Mouse (Mus musculus) hindbrain, embryonic 13.5 days (tissue): ENCODE data around the gene Ppil4. TPM values are rescaled to one million over a fixed set of nuclear protein-coding genes. Genes with fewer than 3 reads are reported as not detected.
A peak's percentile ranks its signal among the peaks of the same experiment; 100 is the strongest.

Experiments
- ATAC-seq: fragments of 200-750 bp; cut with Nextera tagmentation; 2 replicates; pipeline ENCODE4 v1.8.0; 2017; ENCODE audit warnings: moderate TSS enrichment; ENCODE audit not compliant: low FRiP score
- H3K27ac ChIP-seq: fragments of 300-500 bp; sonication (generic); 2 replicates; pipeline ENCODE4 v1.5.1; 2015; ENCODE audit warnings: inconsistent platforms, mild to moderate bottlenecking, moderate library complexity
- H3K27me3 ChIP-seq: fragments of 300-500 bp; sonication (generic); 2 replicates; pipeline ENCODE4 v1.6.1; 2015; ENCODE audit warnings: mild to moderate bottlenecking, inconsistent platforms
- H3K36me3 ChIP-seq: fragments of 300-500 bp; sonication (generic); 2 replicates; pipeline ENCODE4 v1.6.1; 2015; ENCODE audit warnings: mild to moderate bottlenecking, inconsistent platforms
- H3K4me1 ChIP-seq: fragments of 300-500 bp; sonication (generic); replicated peaks from 2 replicates; pipeline ENCODE4 v1.6.1; 2015; ENCODE audit warnings: inconsistent platforms
- H3K4me2 ChIP-seq: fragments of 300-500 bp; sonication (generic); 2 replicates; pipeline ENCODE4 v1.6.1; 2015; ENCODE audit warnings: inconsistent platforms, mild to moderate bottlenecking, moderate library complexity
- H3K4me3 ChIP-seq: fragments of 300-500 bp; sonication (generic); 2 replicates; pipeline ENCODE4 v1.5.1; 2015; ENCODE audit warnings: mild to moderate bottlenecking, inconsistent platforms
- H3K9ac ChIP-seq: fragments of 300-500 bp; sonication (generic); 2 replicates; pipeline ENCODE4 v1.6.1; 2015; ENCODE audit warnings: mild to moderate bottlenecking, inconsistent platforms
- H3K9me3 ChIP-seq: fragments of 300-500 bp; sonication (generic); 2 replicates; pipeline ENCODE4 v1.6.1; 2016; ENCODE audit warnings: inconsistent platforms
- WGBS: fragments of 180-500 bp; shearing (Covaris S2); methylation state at CpG from one replicate; pipeline ENCODE4 v1.1.7; 2015; 5-methylcytosine and 5-hydroxymethylcytosine counted together
- polyA plus RNA-seq: library from polyadenylated mRNA; unstranded; fragments of >200 nt; fragmentation: Nextera tagmentation; extraction: Ambion mirVana; gene quantifications from 2 replicates; pipeline ENCODE4 v1.2.1, GENCODE M21; 2015

The Ppil4 gene
- polyA plus RNA-seq, 1 experiment from 2014 or later = 49.1 TPM

DNA sequence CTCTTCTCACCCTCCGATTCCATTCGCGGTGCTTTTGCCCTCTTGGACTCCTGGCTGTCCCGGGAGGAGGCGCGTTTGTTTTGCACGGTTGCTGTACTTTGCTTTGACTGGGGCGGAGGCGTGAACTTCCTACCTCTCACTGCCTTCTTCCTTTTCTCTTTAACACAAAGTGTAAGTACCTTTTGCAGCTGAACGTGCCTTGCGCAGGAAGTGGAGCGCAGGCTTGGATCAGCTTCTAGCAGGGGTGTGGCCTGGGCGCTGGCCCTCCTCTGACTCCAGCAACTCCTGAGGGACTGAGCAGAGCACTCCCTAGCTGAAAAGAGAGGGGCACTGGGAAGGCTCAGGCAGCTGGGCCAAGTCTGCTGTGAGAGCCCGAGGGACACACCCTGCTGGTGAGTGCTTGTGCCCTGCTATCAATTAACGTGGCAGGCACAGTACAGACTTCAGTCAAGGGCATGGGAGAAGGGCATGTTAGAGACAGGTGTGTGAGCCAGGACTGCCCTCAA, 39.5 kb downstream of the Ppil4 start, which contains the start of gene Zc3h12d:
TSS of gene Zc3h12d (plus strand) at position 300 of the 506 bp plus-strand sequence.
- Histone ChIP-seq H3K4me1 (peaks cover 11% of the 10 kb centered on the region), H3K4me3 (no peak within 1 kb of the TSS), H3K27ac (no peak within 1 kb of the TSS), H3K36me3 (no peaks in the 10 kb centered on the region), H3K27me3 (no peaks in the 10 kb centered on the region), H3K9ac (no peak within 1 kb of the TSS), H3K4me2 (peak within 1 kb of the TSS; percentile 26), H3K9me3 (no peaks in the 10 kb centered on the region)
- ATAC-seq = peak; percentile 59
- WGBS = 4% methylated on average over 15 of the region's 15 CpGs

DNA sequence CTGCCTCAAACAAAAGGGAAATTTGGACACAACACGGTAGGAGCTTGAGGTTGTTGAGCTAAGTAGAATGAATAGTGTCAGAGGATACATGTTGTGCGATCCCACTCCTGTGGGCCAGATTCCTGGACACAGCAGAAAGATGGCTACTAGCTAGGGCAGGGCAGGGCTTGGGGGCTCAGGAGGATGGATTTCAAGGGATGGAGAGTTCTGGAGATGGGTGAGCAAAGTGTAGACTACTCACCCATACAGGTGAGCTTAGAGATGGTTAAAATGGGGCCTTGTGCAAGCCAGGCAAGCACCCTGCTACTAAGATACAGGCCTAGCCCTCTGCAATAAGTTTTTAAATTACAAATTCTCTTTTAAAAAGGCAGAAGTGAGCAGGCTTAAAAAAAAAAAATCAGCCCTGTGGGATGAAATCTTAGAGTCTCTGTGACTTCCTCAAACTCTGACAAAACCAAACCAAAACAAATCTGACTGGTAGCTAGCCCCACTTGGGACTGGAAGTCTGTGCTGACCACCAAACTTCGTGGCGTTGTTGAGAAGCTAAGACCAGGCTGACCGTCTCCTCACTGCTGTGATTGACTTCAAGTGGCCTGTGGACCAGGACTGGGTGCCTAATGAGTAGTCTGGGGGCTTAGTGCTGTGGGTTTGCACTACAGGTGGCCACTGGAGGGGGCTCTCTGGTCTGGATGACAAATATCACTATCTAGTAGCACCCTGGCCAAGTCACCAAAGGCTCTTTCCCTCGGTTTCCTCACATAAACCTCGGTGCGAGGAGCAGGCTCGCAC, 40.9 kb downstream of the Ppil4 start:
- no peak for ATAC-seq
- peaks cover 11% of the 10 kb centered on the region for H3K4me1 ChIP-seq
- H3K27me3 ChIP-seq = no peaks in the 10 kb centered on the region
- H3K9me3 ChIP-seq = no peaks in the 10 kb centered on the region
- H3K4me3 ChIP-seq = no peak overlapping the region
- no peak overlapping the region for H3K9ac ChIP-seq
- WGBS = 86% methylated on average over 9 of the region's 9 CpGs
- no peak overlapping the region for H3K27ac ChIP-seq
- no peaks in the 10 kb centered on the region for H3K36me3 ChIP-seq
- H3K4me2 ChIP-seq = no peak overlapping the region

DNA sequence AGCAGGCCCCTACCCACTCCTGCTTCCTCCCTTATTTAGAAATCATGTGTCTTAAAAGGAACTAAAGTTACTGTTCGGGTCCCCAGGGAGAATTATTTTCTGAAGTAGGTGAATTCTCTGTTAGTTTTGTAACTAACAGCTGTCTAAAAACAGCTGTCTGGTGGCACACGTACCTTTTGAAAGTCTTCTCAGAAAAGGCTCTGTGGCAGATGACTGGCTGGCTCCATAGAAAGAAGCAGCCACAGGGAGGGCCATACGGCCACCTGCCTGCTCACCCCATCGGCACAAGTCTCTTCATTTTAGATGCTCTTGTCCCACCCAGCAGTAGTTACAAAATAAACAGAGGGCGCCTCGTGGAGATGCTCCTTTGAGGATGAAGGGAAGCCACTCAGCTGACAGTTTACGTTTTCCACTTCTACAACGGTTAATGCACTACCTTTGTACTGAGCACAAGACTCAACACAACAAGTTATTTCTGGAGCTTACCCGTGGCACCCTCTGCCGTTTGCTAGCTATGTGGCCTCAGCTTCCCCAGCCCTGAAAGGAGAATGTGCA, 42.1 kb downstream of the Ppil4 start:
- Histone ChIP-seq H3K4me1 (peaks cover 11% of the 10 kb centered on the region), H3K4me2 (no peak overlapping the region), H3K36me3 (no peaks in the 10 kb centered on the region), H3K27ac (no peak overlapping the region), H3K27me3 (no peaks in the 10 kb centered on the region), H3K4me3 (no peak overlapping the region), H3K9ac (no peak overlapping the region), H3K9me3 (no peaks in the 10 kb centered on the region)
- no peak for ATAC-seq
- 77% methylated on average over 10 of the region's 10 CpGs for WGBS

GRCm38 (mm10) chr10:7836902-7837301, 44.2 kb downstream of the Ppil4 start:
- Histone ChIP-seq H3K9me3 (no peaks in the 10 kb centered on the region), H3K36me3 (no peaks in the 10 kb centered on the region), H3K27me3 (no peaks in the 10 kb centered on the region), H3K4me1 (peaks cover 8% of the 10 kb centered on the region), H3K4me2 (no peak overlapping the region), H3K9ac (no peak overlapping the region), H3K4me3 (no peak overlapping the region), H3K27ac (no peak overlapping the region)
- no peak for ATAC-seq
- 77% methylated on average over 2 of the region's 2 CpGs for WGBS

- H3K9ac ChIP-seq = no peak overlapping the region
- no peaks in the 10 kb centered on the region for H3K36me3 ChIP-seq
- H3K4me1 ChIP-seq = peaks cover 3% of the 10 kb centered on the region
- 93% methylated on average over 8 of the region's 8 CpGs for WGBS
- ATAC-seq = no peak
- H3K27me3 ChIP-seq = no peaks in the 10 kb centered on the region
- no peak overlapping the region for H3K4me2 ChIP-seq
- no peaks in the 10 kb centered on the region for H3K9me3 ChIP-seq
- H3K4me3 ChIP-seq = no peak overlapping the region
- H3K27ac ChIP-seq = no peak overlapping the region
Observed at GRCm38 (mm10) chr10:7837446-7837845, 44.8 kb downstream of the Ppil4 start.

GRCm38 (mm10) chr10:7838036-7838435, 45.3 kb downstream of the Ppil4 start:
- Histone ChIP-seq H3K4me1 (no peaks in the 10 kb centered on the region), H3K4me3 (no peak overlapping the region), H3K36me3 (no peaks in the 10 kb centered on the region), H3K27me3 (no peaks in the 10 kb centered on the region), H3K27ac (no peak overlapping the region), H3K4me2 (no peak overlapping the region), H3K9ac (no peak overlapping the region), H3K9me3 (no peaks in the 10 kb centered on the region)
- WGBS = 94% methylated on average over 8 of the region's 8 CpGs
- ATAC-seq = no peak

DNA sequence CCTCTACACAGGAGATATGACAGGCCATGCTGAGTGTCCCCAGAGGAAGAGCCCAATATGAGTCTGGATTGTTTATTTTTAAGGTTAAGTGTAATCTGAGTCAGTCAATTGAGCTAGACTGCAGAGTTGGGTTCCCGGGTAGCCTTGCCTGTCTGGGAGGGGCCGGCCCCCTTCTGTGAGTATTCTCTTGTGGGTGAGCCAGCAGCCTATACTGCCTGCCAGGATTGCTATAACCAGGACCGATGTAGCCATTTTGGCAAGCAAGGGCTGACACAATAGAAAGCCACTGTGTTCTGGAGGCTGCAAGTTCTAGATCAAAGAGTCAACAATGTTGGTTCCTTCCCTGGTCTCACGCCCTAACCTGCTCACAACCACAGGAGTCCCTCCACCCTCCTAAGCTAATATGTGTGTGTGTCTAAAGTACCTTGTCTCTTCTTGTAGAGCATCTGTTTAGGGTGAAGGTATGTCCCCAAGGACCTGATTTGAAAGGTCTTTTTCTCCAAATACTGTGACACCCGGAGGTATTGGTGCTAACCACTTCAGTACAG, 46.3 kb downstream of the Ppil4 start:
- H3K4me3 ChIP-seq = no peak overlapping the region
- H3K4me1 ChIP-seq = no peaks in the 10 kb centered on the region
- H3K9me3 ChIP-seq = no peaks in the 10 kb centered on the region
- H3K4me2 ChIP-seq = no peak overlapping the region
- no peaks in the 10 kb centered on the region for H3K27me3 ChIP-seq
- no peaks in the 10 kb centered on the region for H3K36me3 ChIP-seq
- 93% methylated on average over 5 of the region's 5 CpGs for whole genome bisulfite sequencing
- H3K9ac ChIP-seq = no peak overlapping the region
- ATAC-seq = no peak
- no peak overlapping the region for H3K27ac ChIP-seq

DNA sequence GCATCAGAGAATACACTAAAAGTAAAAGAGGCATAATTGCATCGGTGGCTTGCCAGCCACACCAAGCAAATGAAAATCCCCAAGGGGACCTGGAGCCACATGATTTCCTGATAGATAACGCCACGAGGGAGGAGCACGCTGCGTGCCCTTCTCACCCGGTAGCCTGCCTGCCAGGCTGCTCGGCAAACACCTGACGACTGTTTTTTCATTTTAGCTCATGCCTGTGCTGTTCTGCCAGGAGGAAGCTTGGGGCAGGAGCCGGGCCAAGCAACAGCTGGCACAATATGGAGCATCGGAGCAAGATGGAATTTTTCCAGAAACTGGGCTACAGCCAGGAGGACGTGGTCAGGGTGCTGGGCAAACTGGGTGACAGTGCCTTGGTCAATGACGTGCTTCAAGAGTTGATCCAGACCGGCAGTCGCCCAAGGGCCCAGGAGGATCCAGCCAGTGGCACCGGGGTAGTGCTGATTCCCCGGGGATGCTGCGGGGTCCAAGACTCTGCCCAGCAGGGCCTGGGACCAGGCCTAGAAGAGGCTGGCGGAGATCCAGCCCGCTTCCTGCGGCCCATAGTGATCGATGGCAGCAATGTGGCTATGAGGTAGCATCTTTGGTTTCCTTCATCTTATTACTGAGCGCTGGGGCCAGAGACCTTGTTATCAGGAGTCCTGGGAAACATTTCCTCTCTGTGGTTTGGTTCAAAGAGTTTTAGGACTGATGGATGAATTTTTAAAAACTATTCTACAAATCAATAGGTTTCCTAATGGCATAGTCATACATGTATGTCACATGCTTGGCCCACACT, 47.1 kb downstream of the Ppil4 start:
- Histone ChIP-seq H3K4me1 (no peaks in the 10 kb centered on the region), H3K27me3 (no peaks in the 10 kb centered on the region), H3K9ac (no peak overlapping the region), H3K9me3 (no peaks in the 10 kb centered on the region), H3K36me3 (no peaks in the 10 kb centered on the region), H3K4me2 (no peak overlapping the region), H3K27ac (no peak overlapping the region), H3K4me3 (no peak overlapping the region)
- no peak for ATAC-seq
- WGBS = 85% methylated on average over 22 of the region's 22 CpGs

GRCm38 (mm10) chr10:7840353-7840733, 47.7 kb downstream of the Ppil4 start:
- WGBS = 88% methylated on average over 2 of the region's 2 CpGs
- no peak overlapping the region for H3K27ac ChIP-seq
- H3K4me3 ChIP-seq = no peak overlapping the region
- H3K9ac ChIP-seq = no peak overlapping the region
- no peaks in the 10 kb centered on the region for H3K9me3 ChIP-seq
- H3K4me2 ChIP-seq = no peak overlapping the region
- no peak for ATAC-seq
- no peaks in the 10 kb centered on the region for H3K36me3 ChIP-seq
- no peaks in the 10 kb centered on the region for H3K27me3 ChIP-seq
- no peaks in the 10 kb centered on the region for H3K4me1 ChIP-seq

- Histone ChIP-seq H3K36me3 (no peaks in the 10 kb centered on the region), H3K9me3 (no peaks in the 10 kb centered on the region), H3K9ac (no peak overlapping the region), H3K27me3 (no peaks in the 10 kb centered on the region), H3K4me1 (no peaks in the 10 kb centered on the region), H3K4me2 (no peak overlapping the region), H3K27ac (no peak overlapping the region), H3K4me3 (no peak overlapping the region)
- no peak for ATAC-seq
- 66% methylated on average over 3 of the region's 3 CpGs for WGBS
Observed at GRCm38 (mm10) chr10:7840785-7841184, 48.1 kb downstream of the Ppil4 start.

- Histone ChIP-seq H3K9me3 (no peaks in the 10 kb centered on the region), H3K4me1 (no peaks in the 10 kb centered on the region), H3K9ac (no peak overlapping the region), H3K36me3 (no peaks in the 10 kb centered on the region), H3K27me3 (no peaks in the 10 kb centered on the region), H3K27ac (no peak overlapping the region), H3K4me2 (no peak overlapping the region), H3K4me3 (no peak overlapping the region)
- WGBS = 70% methylated on average over 14 of the region's 14 CpGs
- ATAC-seq = no peak
Observed at GRCm38 (mm10) chr10:7841571-7842080, 48.9 kb downstream of the Ppil4 start.

GRCm38 (mm10) chr10:7843181-7843580, 50.5 kb downstream of the Ppil4 start:
- no peaks in the 10 kb centered on the region for H3K27me3 ChIP-seq
- no peak overlapping the region for H3K4me3 ChIP-seq
- no peak overlapping the region for H3K27ac ChIP-seq
- H3K9me3 ChIP-seq = no peaks in the 10 kb centered on the region
- no peaks in the 10 kb centered on the region for H3K4me1 ChIP-seq
- H3K36me3 ChIP-seq = no peaks in the 10 kb centered on the region
- ATAC-seq = no peak
- H3K4me2 ChIP-seq = no peak overlapping the region
- no peak overlapping the region for H3K9ac ChIP-seq
- WGBS = 94% methylated on average over 4 of the region's 4 CpGs
